Mouse (Mus musculus) brain, embryonic 14.5 days (tissue): Measurements from ENCODE around the gene Nxnl1. TPM values are rescaled to one million over a fixed set of nuclear protein-coding genes. Genes with fewer than 3 reads are reported as not detected.

Experiments
- DNase-seq: peaks from one replicate; pipeline ENCODE4 v3.0.0-alpha.2; 2011; ENCODE audit warnings: low read depth
- CTCF ChIP-seq: fragments of 200-500 bp; IDR thresholded peaks from 2 replicates; pipeline ENCODE4 v1.5.1; 2012; ENCODE audit warnings: inconsistent platforms, mild to moderate bottlenecking, moderate library complexity, borderline replicate concordance; ENCODE audit not compliant: insufficient read depth, insufficient read length; ENCODE audit errors: extremely low read depth
- POLR2A ChIP-seq: fragments of 200-500 bp; IDR thresholded peaks from 2 replicates; pipeline ENCODE4 v1.6.1; 2012; ENCODE audit warnings: mild to moderate bottlenecking, inconsistent platforms, borderline replicate concordance; ENCODE audit not compliant: poor library complexity, insufficient read depth, insufficient read length, severe bottlenecking; ENCODE audit errors: extremely low read depth
- polyA plus RNA-seq: library from polyadenylated mRNA; depleted of rRNA; stranded (reverse); fragments of >200 nt; gene quantifications from 2 replicates; pipeline ENCODE4 v1.2.3, GENCODE M21; 2012

Gene Nxnl1
- polyA plus RNA-seq, 1 experiment: not detected

GRCm38 (mm10) chr8:71543755-71544154, 22.6 kb downstream of the Nxnl1 start:
- TF ChIP-seq POLR2A: no peak
- no peak for TF ChIP-seq CTCF
- DNase-seq: no peak

- DNase-seq: peak; percentile 100
- TF ChIP-seq POLR2A: 0 out of 2 replicates have a peak, but pooled peaks have one; percentile 23
- no peak for TF ChIP-seq CTCF
Measured at GRCm38 (mm10) chr8:71542632-71543343, 23.6 kb downstream of the Nxnl1 start, which contains the start of gene Mvb12a. Gene Mvb12a (plus strand): TSS chr8:71542922.

- TF ChIP-seq POLR2A: no peak
- TF ChIP-seq CTCF: no peak
- DNase-seq: peak; percentile 82
Measured at GRCm38 (mm10) chr8:71537028-71537867, 29.2 kb downstream of the Nxnl1 start, which contains the start of gene Bst2. Gene Bst2 (minus strand): TSS chr8:71537456.

DNA sequence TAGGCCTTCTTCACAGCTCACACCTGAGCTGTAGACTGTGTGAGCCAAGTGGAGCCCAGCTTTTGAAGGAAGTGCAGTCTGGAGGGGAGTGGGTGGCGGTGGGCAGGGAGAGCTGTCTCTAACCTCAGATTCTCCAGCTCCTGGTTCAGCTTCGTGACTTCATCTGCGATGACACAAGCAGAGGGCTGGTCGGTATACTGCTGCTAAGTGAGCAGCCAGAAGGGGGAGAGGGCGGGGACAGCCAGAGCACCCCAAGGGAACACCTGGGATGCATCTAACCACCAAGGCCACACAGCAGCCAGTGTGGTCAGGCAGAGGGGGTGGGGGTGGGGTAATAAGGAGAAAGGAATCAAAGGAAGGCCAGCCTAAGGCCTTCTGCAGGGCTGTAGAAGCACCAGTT, 30.7 kb downstream of the Nxnl1 start:
- TF ChIP-seq CTCF: no peak
- no peak for TF ChIP-seq POLR2A
- no peak for DNase-seq

- no peak for DNase-seq
- TF ChIP-seq POLR2A: no peak
- TF ChIP-seq CTCF: peak; percentile 19; the same call in 1 of the 2 replicates
Measured at GRCm38 (mm10) chr8:71534263-71534810, 32.1 kb downstream of the Nxnl1 start.

GRCm38 (mm10) chr8:71530735-71531467, 35.5 kb downstream of the Nxnl1 start:
- peak; percentile 52; the same call in 1 of the 2 replicates for TF ChIP-seq CTCF
- DNase-seq: peak; percentile 48

GRCm38 (mm10) chr8:71528362-71529073, 37.9 kb downstream of the Nxnl1 start:
- TF ChIP-seq POLR2A: no peak
- no peak for TF ChIP-seq CTCF

GRCm38 (mm10) chr8:71527162-71527870, 39.1 kb downstream of the Nxnl1 start:
- TF ChIP-seq POLR2A (no peak), CTCF (no peak)
- DNase-seq: no peak

More at GRCm38 (mm10) chr8:71528362-71529073, 37.9 kb downstream of the Nxnl1 start:
- no peak for DNase-seq

DNA sequence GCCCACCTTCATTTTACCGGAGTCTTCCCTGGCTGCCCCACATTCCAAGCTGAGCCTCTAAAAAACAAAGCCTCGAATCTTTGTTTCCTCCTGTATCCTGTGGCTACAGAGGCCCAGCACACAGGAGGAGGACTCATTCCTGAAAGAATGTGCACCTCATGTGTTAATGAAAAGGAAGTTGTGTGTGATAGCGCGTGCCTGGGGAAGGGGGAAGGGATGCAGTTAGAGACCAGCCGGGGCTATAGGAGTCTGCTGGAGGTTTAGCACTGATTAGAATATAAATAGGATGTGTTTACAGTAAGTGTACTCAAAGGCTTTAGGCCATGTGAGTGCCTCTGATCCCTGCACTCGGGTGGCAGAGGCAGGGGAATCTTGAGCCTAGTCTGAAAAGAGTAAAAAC, 40.1 kb downstream of the Nxnl1 start:
- no peak for TF ChIP-seq POLR2A
- TF ChIP-seq CTCF: no peak
- DNase-seq: no peak
